ENCODE assay signal across 7 mouse cellular contexts in genomic region chr15:100636700-100637501, GRCm38 (mm10). TPM values are rescaled to one million over a fixed set of nuclear protein-coding genes. Genes with fewer than 3 reads are reported as not detected.
DNase-seq lines count a peak whose midpoint lies in the region; ATAC-seq and TF ChIP-seq lines count a peak whose summit lies in the region.

Smagp (minus strand) TSS chr15:100636940.

- TF ChIP-seq CTCF in kidney, postnatal 0 days (IDR thresholded peaks at IDR 0.05; ENCODE audit: low read depth) = no peak

- 0 out of 4 replicates have a peak within 1 kb of the TSS, but pooled peaks of 1 of the 2 experiments have one; percentile 16 for H3K27ac ChIP-seq in heart, embryonic 14.5 days (replicated peaks in 1 of 2; ENCODE audit: control insufficient read depth in 1 of 2, insufficient read depth in 1 of 2, low read depth in 2 of 2, low read length in 2 of 2)
- H3K27ac ChIP-seq in kidney, postnatal 0 days = peak within 1 kb of the TSS; percentile 91
- H3K27ac ChIP-seq in stomach, embryonic 15.5 days = peak within 1 kb of the TSS; percentile 78

- H3K9me3 ChIP-seq in heart, embryonic 14.5 days (ENCODE audit: control insufficient read depth, low read length) = no peaks in the 10 kb centered on the region
- no peaks in the 10 kb centered on the region for H3K9me3 ChIP-seq in kidney, postnatal 0 days (replicated peaks; ENCODE audit: low read length)
- H3K9me3 ChIP-seq in stomach, embryonic 15.5 days = no peaks in the 10 kb centered on the region

- ATAC-seq in heart, embryonic 14.5 days (ENCODE audit: insufficient number of reproducible peaks, insufficient read depth, low FRiP score, low read depth) = no peak
- peak; percentile 79 for ATAC-seq in kidney, postnatal 0 days (replicated peaks; ENCODE audit: low FRiP score, low read depth)
- peak; percentile 54 for ATAC-seq in stomach, embryonic 15.5 days (ENCODE audit: insufficient read depth, low FRiP score, low read depth)

- intact Hi-C loops in left cerebral cortex, postnatal 14 days (cut with DNase I) = no loop called here

- peak within 1 kb of the TSS; percentile 67 for H3K4me3 ChIP-seq in heart, embryonic 14.5 days (ENCODE audit: control insufficient read depth in 1 of 2, insufficient read depth in 1 of 2, low read depth in 1 of 2, low read length in 2 of 2)
- peak within 1 kb of the TSS; percentile 70 for H3K4me3 ChIP-seq in kidney, postnatal 0 days (replicated peaks; ENCODE audit: low read depth, low read length)
- H3K4me3 ChIP-seq in stomach, embryonic 15.5 days (replicated peaks) = peak within 1 kb of the TSS; percentile 53

- H3K27me3 ChIP-seq in heart, embryonic 14.5 days (ENCODE audit: control insufficient read depth, insufficient read depth, low read length) = peaks cover 25% of the 10 kb centered on the region
- no peaks in the 10 kb centered on the region for H3K27me3 ChIP-seq in kidney, postnatal 0 days (ENCODE audit: insufficient read depth, low read length)
- peaks cover 29% of the 10 kb centered on the region for H3K27me3 ChIP-seq in stomach, embryonic 15.5 days (replicated peaks)

- peaks cover 14 to 25% of the 10 kb centered on the region in 2 experiments for H3K4me1 ChIP-seq in heart, embryonic 14.5 days (ENCODE audit: control insufficient read depth in 2 of 2, insufficient read depth in 2 of 2, low read length in 2 of 2)
- peaks cover 20% of the 10 kb centered on the region for H3K4me1 ChIP-seq in kidney, postnatal 0 days (replicated peaks; ENCODE audit: insufficient read depth, low read length)
- peaks cover 19% of the 10 kb centered on the region; the same call in 1 of the 2 replicates for H3K4me1 ChIP-seq in stomach, embryonic 15.5 days

- WGBS in heart, embryonic 14.5 days = under 1% methylated on average over 54 of the region's 77 CpGs
- under 1% methylated on average over 71 of the region's 77 CpGs for WGBS in kidney, postnatal 0 days
- under 1% methylated on average over 76 of the region's 77 CpGs for WGBS in stomach, embryonic 15.5 days

- DNase-seq in R1 (ENCODE audit: low read depth, low spot score) = peak; percentile 81
- peak; percentile 56 for DNase-seq in embryo, embryonic 11 days
- peak; percentile 63 for DNase-seq in kidney, postnatal 0 days (ENCODE audit: low spot score)
- DNase-seq in lung, postnatal 36 days = peak; percentile 62
- no peak for DNase-seq in left cerebral cortex, postnatal 14 days (ENCODE audit: low spot score in 2 of 2)

- peak within 1 kb of the TSS; percentile 97 for H3K4me2 ChIP-seq in heart, embryonic 14.5 days (ENCODE audit: low read length)
- peak within 1 kb of the TSS; percentile 92 for H3K4me2 ChIP-seq in kidney, postnatal 0 days (ENCODE audit: low read length)
- peak within 1 kb of the TSS; percentile 90 for H3K4me2 ChIP-seq in stomach, embryonic 15.5 days

- peak within 1 kb of the TSS; percentile 75 for H3K9ac ChIP-seq in heart, embryonic 14.5 days (ENCODE audit: low read length)
- peak within 1 kb of the TSS; percentile 85 for H3K9ac ChIP-seq in kidney, postnatal 0 days (ENCODE audit: low read depth, low read length)
- H3K9ac ChIP-seq in stomach, embryonic 15.5 days = peak within 1 kb of the TSS; percentile 47; the same call in 1 of the 2 replicates

- no peaks in the 10 kb centered on the region for H3K36me3 ChIP-seq in heart, embryonic 14.5 days (ENCODE audit: control insufficient read depth, insufficient read depth, low read length)
- H3K36me3 ChIP-seq in kidney, postnatal 0 days (ENCODE audit: insufficient read depth, low read length) = no peaks in the 10 kb centered on the region
- H3K36me3 ChIP-seq in stomach, embryonic 15.5 days = no peaks in the 10 kb centered on the region

RNA-seq across cellular contexts. Expression of gene Smagp, which starts in this region (rescaled TPM):
- polyA plus RNA-seq in heart, embryonic 14.5 days (2014; fragmentation: Nextera tagmentation; extraction: Ambion mirVana) = 14.5 and 18.7 TPM in 2 replicates
- polyA plus RNA-seq in kidney, postnatal 0 days (2015; fragmentation: Nextera tagmentation; extraction: Ambion mirVana) = 83.7 and 92.0 TPM in 2 replicates
- 37.8 and 41.9 TPM in 2 replicates for polyA plus RNA-seq in stomach, embryonic 15.5 days (2015; fragmentation: Nextera tagmentation; extraction: Ambion mirVana)
- 1 to 10 TPM; 2.2 to 2.3 TPM for total RNA-seq in left cerebral cortex, postnatal 14 days (2021)

Comparison
In these comparisons a context has a peak if more than half of its experiments do, and no peak if none do; other contexts are left out.
1. DNase-seq: peak in R1 (single experiment), embryo, embryonic 11 days (single experiment), kidney, postnatal 0 days (single experiment) and lung, postnatal 36 days (single experiment); none in left cerebral cortex, postnatal 14 days (0 of 2).
2. Peak in every context shown above with its lines, with median percentiles within 50 percentile points of each other: H3K4me2 ChIP-seq, H3K4me3 ChIP-seq and H3K9ac ChIP-seq.